Mouse (Mus musculus) kidney, adult 11 months (tissue): Measurements from ENCODE around the gene Specc1.

ENCODE experiments used
- DNase-seq: peaks from one replicate; pipeline ENCODE4 v3.0.0; 2022

The Specc1 gene

DNA sequence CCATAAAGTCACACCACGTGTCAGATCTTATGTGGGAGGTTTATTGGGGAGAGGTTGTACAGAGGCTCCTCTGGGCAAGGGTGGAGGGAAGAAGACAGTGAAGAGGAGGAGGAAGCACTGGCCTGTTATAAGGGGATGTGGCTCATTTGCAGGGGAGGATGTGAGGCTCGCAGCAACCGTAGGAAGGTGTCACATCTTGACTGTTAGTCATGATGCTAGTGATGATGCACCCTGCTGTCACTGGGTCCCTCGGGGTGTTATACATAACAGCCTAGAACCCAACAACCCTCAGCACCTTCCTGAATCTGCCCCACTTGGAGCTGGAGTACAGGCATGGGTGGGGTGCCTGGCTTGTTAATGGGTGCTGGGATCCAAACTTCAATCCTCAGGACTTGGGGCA lies 94.9 kb downstream of the Specc1 start:
- DNase-seq: no peak

DNA sequence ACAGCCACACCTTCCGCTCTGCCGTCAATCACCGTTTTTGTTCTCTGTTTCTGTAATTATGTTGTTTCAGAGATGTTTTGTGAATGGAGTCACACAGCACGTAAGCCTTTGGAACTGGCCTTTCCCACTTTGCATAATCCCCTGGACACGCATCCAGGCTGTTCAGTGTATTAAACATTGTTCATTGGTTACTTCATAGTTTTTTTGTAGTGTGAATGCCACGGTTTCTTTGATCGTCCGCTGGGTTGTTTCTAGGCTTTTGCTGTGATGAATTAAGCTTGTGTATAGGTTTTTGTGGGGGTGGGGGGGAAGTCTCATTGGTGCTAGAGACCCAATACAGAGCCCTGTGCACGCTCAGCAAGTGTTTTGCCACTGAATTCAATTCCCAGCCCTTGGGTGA lies 97.4 kb downstream of the Specc1 start:
- DNase-seq: no peak

DNA sequence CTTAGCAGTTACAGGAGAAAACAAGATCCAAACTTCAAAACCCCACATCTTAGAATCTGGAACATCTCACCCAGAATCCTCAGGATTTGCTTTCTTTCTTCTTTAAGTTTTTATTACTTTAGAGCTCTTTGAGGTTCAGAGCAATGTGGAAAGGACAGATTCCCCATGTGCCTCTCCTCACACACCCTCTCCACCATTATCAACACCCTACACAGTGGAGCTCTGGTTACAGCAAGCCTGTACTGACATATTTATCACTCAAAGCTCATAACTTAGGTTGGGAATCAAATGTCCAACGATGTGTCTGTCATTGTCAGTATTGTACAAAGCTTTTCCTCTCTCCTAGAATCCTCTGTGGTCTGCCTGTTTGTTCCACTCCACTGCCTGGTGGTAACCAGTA lies 108.0 kb downstream of the Specc1 start:
- DNase-seq: no peak

GRCm38 (mm10) chr11:62065655-62066054 lies 109.1 kb downstream of the Specc1 start:
- DNase-seq: no peak

- peak; percentile 1 for DNase-seq
These were observed 113.0 kb downstream of the Specc1 start for GRCm38 (mm10) chr11:62069554-62069953.

- no peak for DNase-seq
These were observed 113.6 kb downstream of the Specc1 start for GRCm38 (mm10) chr11:62070206-62070605.

GRCm38 (mm10) chr11:62072406-62072805 lies 115.8 kb downstream of the Specc1 start:
- peak; percentile 0 for DNase-seq

GRCm38 (mm10) chr11:62073575-62074140 lies 117.1 kb downstream of the Specc1 start:
- no peak for DNase-seq

DNA sequence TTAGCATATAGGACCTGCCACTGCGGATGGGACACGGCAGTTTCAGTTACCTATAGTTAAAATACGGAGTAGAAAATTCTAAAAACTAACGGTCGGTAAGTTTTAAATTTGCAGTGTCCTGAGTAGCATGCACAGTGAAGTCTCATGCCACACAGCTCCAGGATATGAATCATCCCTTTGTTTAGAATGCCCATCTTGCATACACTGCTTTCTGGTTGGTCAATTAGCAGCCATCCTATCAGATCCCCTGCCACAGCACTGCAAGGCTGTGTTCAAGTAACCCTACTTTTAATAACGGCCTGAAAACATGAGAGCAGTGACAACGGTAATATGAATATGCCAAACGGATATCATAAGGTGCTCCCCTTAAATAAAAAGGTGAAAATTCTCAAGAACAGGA lies 118.0 kb downstream of the Specc1 start:
- no peak for DNase-seq

- no peak for DNase-seq
These were observed 118.5 kb downstream of the Specc1 start for GRCm38 (mm10) chr11:62075071-62075470.

DNA sequence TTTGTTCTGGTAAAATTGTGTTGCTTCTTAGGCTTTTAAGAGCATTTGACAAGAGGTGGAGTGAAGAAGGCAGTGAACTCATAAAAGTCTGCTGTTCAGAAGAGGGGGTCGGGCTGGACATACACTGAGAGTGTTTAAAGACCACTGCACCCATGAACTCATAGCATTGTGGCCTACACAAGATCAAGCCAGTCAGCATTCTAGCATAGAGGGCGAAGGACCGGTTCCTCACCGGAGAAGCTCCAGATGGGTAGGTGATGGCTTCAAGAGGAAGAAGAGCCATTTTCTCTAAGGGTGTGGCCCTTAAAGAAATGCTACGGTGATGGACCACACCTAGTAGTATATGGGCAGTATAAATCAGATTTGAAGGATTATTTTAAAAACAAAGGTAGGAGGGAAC lies 119.0 kb downstream of the Specc1 start:
- DNase-seq: no peak

- DNase-seq: peak; percentile 100
These were observed 120.0 kb downstream of the Specc1 start for GRCm38 (mm10) chr11:62076345-62077156.

- peak; percentile 54 for DNase-seq
These were observed 120.7 kb downstream of the Specc1 start for GRCm38 (mm10) chr11:62077157-62077865.

DNA sequence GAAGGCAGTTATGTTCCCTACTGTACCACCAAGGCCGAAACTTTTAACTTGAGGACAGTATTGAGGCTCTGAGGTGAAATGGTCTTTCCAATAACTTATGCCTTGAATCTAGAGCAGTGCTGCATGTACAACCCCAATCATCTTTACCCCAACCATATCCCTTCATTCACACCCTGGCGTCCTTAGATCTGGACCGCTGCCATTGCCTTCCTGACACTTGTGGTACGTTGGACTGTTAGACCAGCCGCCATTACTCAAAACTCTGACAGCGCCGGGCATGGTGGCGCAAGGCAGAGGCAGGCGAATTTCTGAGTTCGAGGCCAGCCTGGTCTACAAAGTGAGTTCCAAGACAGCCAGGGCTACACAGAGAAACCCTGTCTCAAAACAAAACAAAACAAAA lies 121.8 kb downstream of the Specc1 start:
- no peak for DNase-seq

DNA sequence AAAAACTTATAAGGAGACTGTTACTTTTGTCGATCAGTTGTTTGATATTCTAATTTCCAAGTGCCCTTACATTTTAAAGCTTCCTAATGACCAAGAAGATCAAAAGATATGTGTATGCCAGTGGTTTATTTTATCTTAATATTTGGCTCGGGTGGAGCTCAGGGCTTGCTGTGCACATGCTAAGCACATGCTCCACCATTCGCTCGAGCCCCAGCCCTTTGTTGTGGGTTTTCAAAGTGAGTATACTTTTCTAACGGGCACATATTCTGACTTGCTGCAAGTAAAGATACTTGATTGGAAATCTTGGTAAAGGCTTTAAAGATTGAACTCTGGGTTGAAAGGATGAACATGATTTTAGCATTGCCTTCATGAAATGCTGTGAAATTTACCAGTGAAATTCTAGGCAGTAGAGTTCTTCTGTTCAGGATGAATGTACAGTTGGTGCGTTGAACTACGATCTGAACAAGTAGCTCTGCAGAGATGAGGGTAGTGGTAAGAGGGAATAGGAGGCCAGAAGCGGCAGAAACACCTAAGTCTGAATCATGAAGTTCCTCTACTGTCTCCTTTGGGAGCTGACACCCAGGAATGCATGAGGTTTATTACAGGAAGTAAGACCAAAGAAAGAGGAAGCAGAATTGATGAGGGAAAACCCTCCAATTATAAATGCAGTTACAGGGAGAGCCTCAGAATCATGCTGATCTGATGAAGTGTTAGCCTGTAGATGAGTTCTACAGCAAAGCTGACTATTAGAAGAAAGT lies 122.7 kb downstream of the Specc1 start:
- no peak for DNase-seq

DNA sequence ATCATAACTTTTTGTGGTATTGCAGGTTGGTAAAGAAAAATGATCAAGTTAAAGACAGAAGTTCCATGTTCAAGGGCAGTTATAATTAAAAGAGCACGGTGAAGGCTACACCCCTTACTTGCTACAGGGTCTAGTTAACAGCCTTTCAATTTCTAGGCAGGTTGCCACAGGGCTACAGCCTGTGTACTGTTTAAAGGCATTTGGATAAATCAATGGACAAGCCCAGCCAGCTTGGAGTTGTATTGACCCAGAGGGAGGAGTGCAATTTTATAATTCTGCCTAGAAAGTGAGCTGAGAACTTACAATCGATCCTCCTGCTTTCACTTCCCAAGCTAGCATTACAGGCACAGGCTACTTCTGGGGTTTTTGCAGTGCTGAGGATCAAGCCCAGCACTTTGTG lies 123.9 kb downstream of the Specc1 start:
- no peak for DNase-seq

- DNase-seq: no peak
These were observed 130.1 kb downstream of the Specc1 start for GRCm38 (mm10) chr11:62086648-62087047.

GRCm38 (mm10) chr11:62087051-62087450 lies 130.5 kb downstream of the Specc1 start:
- no peak for DNase-seq

GRCm38 (mm10) chr11:62088651-62089050 lies 132.1 kb downstream of the Specc1 start:
- DNase-seq: no peak

GRCm38 (mm10) chr11:62090321-62090720 lies 133.8 kb downstream of the Specc1 start:
- no peak for DNase-seq

- DNase-seq: no peak
These were observed 146.9 kb downstream of the Specc1 start for GRCm38 (mm10) chr11:62103380-62103911.

DNA sequence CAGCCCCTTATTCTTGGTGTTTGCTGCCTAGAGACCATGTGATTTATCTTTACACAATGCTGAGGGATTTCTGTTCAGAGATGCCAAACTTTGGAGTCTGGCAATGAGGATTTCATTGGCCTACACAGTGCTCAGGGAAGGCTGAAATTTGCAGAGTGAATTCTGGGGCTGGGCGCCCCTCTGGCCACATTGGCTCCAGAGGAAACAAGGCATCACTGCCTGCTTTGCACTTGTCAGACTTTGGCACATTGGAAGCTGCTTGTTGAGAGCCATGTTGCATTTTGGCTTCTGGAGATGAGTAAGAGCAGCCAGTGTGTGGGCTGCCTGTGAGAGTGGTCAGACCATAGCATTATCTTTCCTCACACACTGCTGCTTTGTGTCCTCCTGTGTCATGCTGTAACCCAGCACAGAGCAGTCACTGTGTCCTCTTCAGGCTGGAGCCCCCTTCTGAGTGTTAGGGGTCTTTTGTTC lies 149.9 kb downstream of the Specc1 start:
- no peak for DNase-seq
